Mouse (Mus musculus): ENCODE results near the gene Prnd. TPM values are rescaled to one million over a fixed set of nuclear protein-coding genes. Genes with fewer than 3 reads are reported as not detected.
A peak's percentile ranks its signal among the peaks of the same experiment; 100 is the strongest.

Prnd gene
- polyA plus RNA-seq, 1 experiment from 2014 or later, result 3.5 TPM

DNA sequence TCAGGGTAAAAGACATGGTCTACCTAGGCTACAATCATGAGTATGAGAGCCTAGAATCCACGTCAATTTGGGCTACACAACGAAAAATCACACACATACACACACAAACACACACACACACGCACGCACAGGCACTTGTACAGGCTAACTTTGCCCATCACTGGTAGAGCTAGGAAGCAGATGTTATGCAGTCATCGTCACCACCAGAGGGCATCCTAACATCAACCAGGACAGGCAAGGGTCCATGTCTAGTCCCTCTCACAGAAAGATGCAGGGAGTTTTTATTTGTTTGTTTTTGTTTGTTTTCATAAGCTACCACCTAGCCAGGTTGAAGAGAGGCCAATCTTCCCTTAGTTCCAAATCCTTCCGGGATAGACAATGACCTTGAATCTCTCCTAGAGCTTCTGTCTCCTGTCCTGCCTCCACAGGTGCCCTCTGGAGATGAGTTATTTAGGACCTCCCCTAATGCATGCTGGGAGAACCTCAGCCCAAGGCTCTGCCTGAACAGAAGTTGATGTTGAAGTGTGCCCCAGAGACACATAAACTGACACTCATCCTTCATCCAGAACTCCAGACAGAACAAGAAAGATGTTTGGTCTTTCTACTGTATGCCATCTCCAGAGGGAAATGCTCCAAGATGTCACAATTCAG is 32.0 kb downstream of the Prnd start:
- H3K4me3 ChIP-seq (ENCODE audit: low read depth, low read length), result no peak overlapping the region
- H3K4me2 ChIP-seq (replicated peaks; ENCODE audit: low read depth, low read length), result no peak overlapping the region
- no peak overlapping the region for H3K9ac ChIP-seq (replicated peaks; ENCODE audit: low read depth)
- TF ChIP-seq EP300 (IDR thresholded peaks at IDR 0.05), result no peak
- TF ChIP-seq CTCF (IDR thresholded peaks at IDR 0.05), result peak; percentile 99
- no peaks in the 10 kb centered on the region for H3K4me1 ChIP-seq (ENCODE audit: insufficient read depth, low read depth, low read length)
- H3K9me3 ChIP-seq (ENCODE audit: low read length), result no peaks in the 10 kb centered on the region
- H3K27ac ChIP-seq (ENCODE audit: low read length), result no peak overlapping the region
- H3K36me3 ChIP-seq (ENCODE audit: insufficient read depth, low read length), result no peaks in the 10 kb centered on the region
- WGBS, result 14% methylated on average over 6 of the region's 6 CpGs
- ATAC-seq (peak; percentile 73), DNase-seq (ENCODE audit: low spot score) (peak; percentile 88)
- H3K27me3 ChIP-seq (replicated peaks; ENCODE audit: insufficient read depth, low read length), result no peaks in the 10 kb centered on the region

GRCm38 (mm10) chr2:131987950-131988349 is 37.3 kb downstream of the Prnd start:
- no peaks in the 10 kb centered on the region for H3K36me3 ChIP-seq (ENCODE audit: insufficient read depth, low read length)
- no peak overlapping the region for H3K4me2 ChIP-seq (replicated peaks; ENCODE audit: low read depth, low read length)
- WGBS, result 40% methylated on average over 3 of the region's 3 CpGs
- TF ChIP-seq EP300 (IDR thresholded peaks at IDR 0.05) (no peak), CTCF (IDR thresholded peaks at IDR 0.05) (peak; percentile 51)
- H3K9ac ChIP-seq (replicated peaks; ENCODE audit: low read depth), result no peak overlapping the region
- no peaks in the 10 kb centered on the region for H3K9me3 ChIP-seq (ENCODE audit: low read length)
- H3K4me3 ChIP-seq (ENCODE audit: low read depth, low read length), result no peak overlapping the region
- no peak overlapping the region for H3K27ac ChIP-seq (ENCODE audit: low read length)
- ATAC-seq (no peak), DNase-seq (ENCODE audit: low spot score) (no peak)
- H3K27me3 ChIP-seq (replicated peaks; ENCODE audit: insufficient read depth, low read length), result no peaks in the 10 kb centered on the region
- H3K4me1 ChIP-seq (ENCODE audit: insufficient read depth, low read depth, low read length), result no peaks in the 10 kb centered on the region; the same call in 1 of the 2 replicates

- Histone ChIP-seq H3K27me3 (replicated peaks; ENCODE audit: insufficient read depth, low read length) (no peaks in the 10 kb centered on the region), H3K4me3 (ENCODE audit: low read depth, low read length) (no peak overlapping the region), H3K4me2 (replicated peaks; ENCODE audit: low read depth, low read length) (no peak overlapping the region), H3K4me1 (ENCODE audit: insufficient read depth, low read depth, low read length) (no peaks in the 10 kb centered on the region; the same call in 1 of the 2 replicates), H3K36me3 (ENCODE audit: insufficient read depth, low read length) (no peaks in the 10 kb centered on the region), H3K27ac (ENCODE audit: low read length) (no peak overlapping the region), H3K9me3 (ENCODE audit: low read length) (no peaks in the 10 kb centered on the region), H3K9ac (replicated peaks; ENCODE audit: low read depth) (no peak overlapping the region)
- ATAC-seq (no peak), DNase-seq (ENCODE audit: low spot score) (no peak)
- TF ChIP-seq CTCF (IDR thresholded peaks at IDR 0.05) (no peak), EP300 (IDR thresholded peaks at IDR 0.05) (no peak)
- 68% methylated on average over 2 of the region's 2 CpGs for WGBS
These were observed 37.9 kb downstream of the Prnd start for GRCm38 (mm10) chr2:131988550-131988949.

DNA sequence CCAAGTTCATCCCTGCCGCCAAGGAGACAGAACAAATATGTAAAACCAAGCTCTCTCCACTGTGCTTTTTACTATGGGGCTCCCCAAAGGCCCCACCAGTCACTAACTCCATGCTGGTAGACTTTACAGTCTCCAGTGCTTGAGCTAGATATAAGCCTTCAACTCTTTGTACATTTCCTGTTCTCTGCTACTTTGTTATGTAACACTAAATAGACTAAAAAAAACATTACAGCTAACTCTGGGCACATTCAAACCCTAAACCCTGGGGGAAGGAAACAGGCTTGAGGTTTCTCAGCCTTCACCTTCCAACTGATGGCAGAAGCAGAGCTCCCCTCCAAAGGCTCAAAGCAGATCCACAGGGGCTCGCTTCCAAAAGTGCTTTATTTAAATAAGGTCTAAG is 41.8 kb downstream of the Prnd start:
- Histone ChIP-seq H3K27ac (ENCODE audit: low read length) (no peak overlapping the region), H3K9ac (replicated peaks; ENCODE audit: low read depth) (no peak overlapping the region), H3K27me3 (replicated peaks; ENCODE audit: insufficient read depth, low read length) (no peaks in the 10 kb centered on the region), H3K4me1 (ENCODE audit: insufficient read depth, low read depth, low read length) (no peaks in the 10 kb centered on the region; the same call in 1 of the 2 replicates), H3K4me3 (ENCODE audit: low read depth, low read length) (no peak overlapping the region), H3K9me3 (ENCODE audit: low read length) (no peaks in the 10 kb centered on the region), H3K4me2 (replicated peaks; ENCODE audit: low read depth, low read length) (no peak overlapping the region), H3K36me3 (ENCODE audit: insufficient read depth, low read length) (0 out of 2 replicates have a peak, but pooled peaks cover 12% of the 10 kb centered on the region)
- 64% methylated on average over 2 of the region's 2 CpGs for WGBS
- ATAC-seq (no peak), DNase-seq (ENCODE audit: low spot score) (no peak)
- TF ChIP-seq EP300 (IDR thresholded peaks at IDR 0.05) (no peak), CTCF (IDR thresholded peaks at IDR 0.05) (no peak)

DNA sequence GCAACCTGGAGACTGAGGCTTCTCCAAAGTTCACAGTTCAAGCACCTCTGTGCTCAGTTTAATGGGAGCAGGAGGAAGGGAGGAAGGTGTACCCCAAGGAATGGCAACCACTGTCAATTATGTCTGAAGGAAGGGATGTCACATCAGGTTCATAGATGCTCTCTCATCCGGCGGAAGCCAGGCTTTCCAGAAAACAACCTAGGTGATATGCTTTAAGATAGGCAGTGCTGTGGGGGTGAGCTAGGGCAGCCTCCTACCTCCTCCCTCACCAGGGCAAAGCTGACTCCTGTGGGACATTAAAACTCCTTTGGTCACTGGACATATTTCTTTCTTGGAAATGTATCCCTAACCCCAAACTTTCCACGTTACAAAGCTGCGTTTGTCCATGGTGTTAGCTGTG is 42.5 kb downstream of the Prnd start:
- H3K36me3 ChIP-seq (ENCODE audit: insufficient read depth, low read length), result 0 out of 2 replicates have a peak, but pooled peaks cover 17% of the 10 kb centered on the region
- ATAC-seq (no peak), DNase-seq (ENCODE audit: low spot score) (no peak)
- H3K9me3 ChIP-seq (ENCODE audit: low read length), result no peaks in the 10 kb centered on the region
- H3K27ac ChIP-seq (ENCODE audit: low read length), result no peak overlapping the region
- H3K9ac ChIP-seq (replicated peaks; ENCODE audit: low read depth), result no peak overlapping the region
- no peak for TF ChIP-seq EP300 (IDR thresholded peaks at IDR 0.05)
- TF ChIP-seq CTCF (IDR thresholded peaks at IDR 0.05), result no peak
- H3K4me2 ChIP-seq (replicated peaks; ENCODE audit: low read depth, low read length), result no peak overlapping the region
- 66% methylated on average over 4 of the region's 4 CpGs for WGBS
- H3K27me3 ChIP-seq (replicated peaks; ENCODE audit: insufficient read depth, low read length), result no peaks in the 10 kb centered on the region
- H3K4me3 ChIP-seq (ENCODE audit: low read depth, low read length), result no peak overlapping the region
- H3K4me1 ChIP-seq (ENCODE audit: insufficient read depth, low read depth, low read length), result no peaks in the 10 kb centered on the region; the same call in 1 of the 2 replicates

DNA sequence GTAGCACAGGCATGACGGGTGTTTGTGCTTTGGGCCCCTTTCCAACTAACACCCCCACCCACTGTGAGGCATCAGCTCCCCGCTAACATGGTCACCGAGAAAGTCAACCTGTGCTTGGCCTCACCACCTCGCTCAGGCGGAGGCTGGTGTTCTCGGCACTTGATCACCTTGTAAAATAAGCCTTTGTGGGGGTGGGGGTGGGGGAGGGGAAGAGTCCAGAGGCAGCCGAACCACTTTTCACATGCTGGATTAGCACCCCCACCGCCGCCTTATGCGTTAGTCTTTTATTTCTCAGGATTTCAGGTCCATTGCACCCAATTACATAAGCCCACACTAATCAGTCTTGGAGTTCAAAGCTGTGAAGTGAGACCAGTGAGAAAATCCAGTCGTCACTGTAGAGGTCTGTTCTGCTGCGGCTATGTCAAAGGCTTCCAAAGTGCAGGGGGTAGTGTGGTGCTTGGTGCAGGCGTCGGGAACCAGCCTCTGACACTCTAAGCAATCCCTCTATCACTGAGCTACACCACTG is 43.0 kb downstream of the Prnd start:
- peak; percentile 10; the same call in 1 of the 2 replicates for ATAC-seq
- H3K4me1 ChIP-seq (ENCODE audit: insufficient read depth, low read depth, low read length), result no peaks in the 10 kb centered on the region; the same call in 1 of the 2 replicates
- H3K9me3 ChIP-seq (ENCODE audit: low read length), result no peaks in the 10 kb centered on the region
- no peaks in the 10 kb centered on the region for H3K27me3 ChIP-seq (replicated peaks; ENCODE audit: insufficient read depth, low read length)
- H3K4me2 ChIP-seq (replicated peaks; ENCODE audit: low read depth, low read length), result no peak overlapping the region
- H3K9ac ChIP-seq (replicated peaks; ENCODE audit: low read depth), result no peak overlapping the region
- H3K36me3 ChIP-seq (ENCODE audit: insufficient read depth, low read length), result 0 out of 2 replicates have a peak, but pooled peaks cover 20% of the 10 kb centered on the region
- DNase-seq (ENCODE audit: low spot score), result no peak
- no peak for TF ChIP-seq CTCF (IDR thresholded peaks at IDR 0.05)
- TF ChIP-seq EP300 (IDR thresholded peaks at IDR 0.05), result no peak
- H3K4me3 ChIP-seq (ENCODE audit: low read depth, low read length), result no peak overlapping the region
- H3K27ac ChIP-seq (ENCODE audit: low read length), result no peak overlapping the region
- WGBS, result 42% methylated on average over 14 of the region's 14 CpGs

Data from lung, postnatal 0 days (tissue).